Mouse (Mus musculus) myocyte (in vitro differentiated cells): ENCODE measurements at regions not wholly inside any gene's neighbourhood (a gene's known extent, or its start where the extent isn't known, plus 50 kb on each side); places are given as distances from the start of the nearest gene placed in this dataset.

Source experiments
- H3K27me3 ChIP-seq: one replicate; pipeline ENCODE4 v1.6.1; 2011; ENCODE audit not compliant: control insufficient read depth, insufficient read depth, insufficient read length
- H3K36me3 ChIP-seq: one replicate; pipeline ENCODE4 v1.6.1; 2011; ENCODE audit not compliant: control insufficient read depth, insufficient read depth
- H3K4me2 ChIP-seq: one replicate; pipeline ENCODE4 v1.6.1; 2011; ENCODE audit warnings: low read depth, control low read depth
- H3K4me3 ChIP-seq: one replicate; pipeline ENCODE4 v1.5.1; 2011; ENCODE audit warnings: mild to moderate bottlenecking, control low read depth, moderate library complexity
- H3K79me2 ChIP-seq: one replicate; pipeline ENCODE4 v1.6.1; 2011; ENCODE audit not compliant: control insufficient read depth, insufficient read depth
- H3ac ChIP-seq: one replicate; pipeline ENCODE4 v1.6.1; 2011; ENCODE audit not compliant: control insufficient read depth, insufficient read length
- MYOG ChIP-seq, 3 experiments: IDR thresholded peaks; one replicate each; pipeline ENCODE4 v1.6.1; 2011; ENCODE audit warnings: control low read depth in 2 of 3, low read depth in 2 of 3, mild to moderate bottlenecking in 2 of 3; ENCODE audit not compliant: insufficient read length in 2 of 3, control insufficient read depth in 1 of 3, insufficient read depth in 1 of 3
- POLR2A ChIP-seq: IDR thresholded peaks from one replicate; pipeline ENCODE4 v1.6.1; 2011; ENCODE audit warnings: low read depth, mild to moderate bottlenecking, control low read depth, moderate library complexity; ENCODE audit not compliant: insufficient read length

- no peaks in the 10 kb centered on the region for H3K36me3 ChIP-seq
- H3ac ChIP-seq: no peak overlapping the region
- no peak for TF ChIP-seq MYOG (IDR thresholded peaks at IDR 0.05; ENCODE audit: control insufficient read depth in 1 of 3, insufficient read depth in 1 of 3, insufficient read length in 2 of 3, low read depth in 2 of 3)
- no peak for TF ChIP-seq POLR2A
- no peaks in the 10 kb centered on the region for H3K27me3 ChIP-seq
- H3K4me2 ChIP-seq: no peak overlapping the region
- no peak overlapping the region for H3K4me3 ChIP-seq
- no peaks in the 10 kb centered on the region for H3K79me2 ChIP-seq
These were observed 264.3 kb downstream of the Bcl2 start for GRCm38 (mm10) chr1:106449795-106450194.
